Mouse (Mus musculus) midbrain, embryonic 16.5 days (tissue): ENCODE results near the gene Grid2. TPM values are rescaled to one million over a fixed set of nuclear protein-coding genes. Genes with fewer than 3 reads are reported as not detected.

ENCODE experiments used
- ATAC-seq: fragments of 200-750 bp; cut with Nextera tagmentation; 2 replicates; pipeline ENCODE4 v1.8.0; 2017; ENCODE audit warnings: moderate TSS enrichment
- H3K27ac ChIP-seq: fragments of 300-500 bp; sonication (generic); 2 replicates; pipeline ENCODE4 v1.5.1; 2014; ENCODE audit warnings: mild to moderate bottlenecking, low read length, mixed read lengths
- H3K27me3 ChIP-seq: fragments of 300-500 bp; sonication (generic); 2 replicates; pipeline ENCODE4 v1.6.1; 2014; ENCODE audit warnings: low read depth, low read length, mixed read lengths; ENCODE audit not compliant: control insufficient read depth, insufficient read depth
- H3K36me3 ChIP-seq: fragments of 300-500 bp; sonication (generic); 2 replicates; pipeline ENCODE4 v1.6.1; 2014; ENCODE audit warnings: mild to moderate bottlenecking, low read length, moderate library complexity, mixed read lengths; ENCODE audit not compliant: control insufficient read depth, insufficient read depth
- H3K4me1 ChIP-seq: fragments of 300-500 bp; sonication (generic); 2 replicates; pipeline ENCODE4 v1.6.1; 2014; ENCODE audit warnings: mild to moderate bottlenecking, low read length, mixed read lengths; ENCODE audit not compliant: control insufficient read depth, insufficient read depth
- H3K4me2 ChIP-seq: fragments of 300-500 bp; sonication (generic); 2 replicates; pipeline ENCODE4 v1.6.1; 2014; ENCODE audit warnings: mild to moderate bottlenecking, low read length, mixed read lengths
- H3K4me3 ChIP-seq: fragments of 300-500 bp; sonication (generic); 2 replicates; pipeline ENCODE4 v1.5.1; 2014; ENCODE audit warnings: low read depth, mild to moderate bottlenecking, low read length, moderate library complexity, mixed read lengths
- H3K9ac ChIP-seq: fragments of 300-500 bp; sonication (generic); 2 replicates; pipeline ENCODE4 v1.6.1; 2014; ENCODE audit warnings: low read depth, low read length, mixed read lengths
- H3K9me3 ChIP-seq: fragments of 300-500 bp; sonication (generic); replicated peaks from 2 replicates; pipeline ENCODE4 v1.6.1; 2014; ENCODE audit warnings: mild to moderate bottlenecking, low read length, mixed read lengths; ENCODE audit not compliant: control insufficient read depth, poor library complexity, severe bottlenecking
- WGBS: fragments of 180-500 bp; shearing (Covaris S2); extraction: QIAGEN DNeasy Blood & Tissue Kit; methylation state at CpG from one replicate; pipeline ENCODE4 v1.1.7; 2014; 5-methylcytosine and 5-hydroxymethylcytosine counted together
- polyA plus RNA-seq: library from polyadenylated mRNA; unstranded; fragments of >200 nt; fragmentation: Nextera tagmentation; extraction: Ambion mirVana; gene quantifications from 2 replicates; pipeline ENCODE4 v1.2.1, GENCODE M21; 2015

Gene Grid2
- polyA plus RNA-seq, 1 experiment from 2014 or later: 13.8 TPM

GRCm38 (mm10) chr6:63347015-63347414, 91.3 kb downstream of the Grid2 start:
- 90% methylated on average over 1 of the region's 1 CpGs for WGBS
- Histone ChIP-seq H3K4me1 (no peaks in the 10 kb centered on the region), H3K36me3 (no peaks in the 10 kb centered on the region), H3K4me3 (no peak overlapping the region), H3K9ac (no peak overlapping the region), H3K27ac (no peak overlapping the region), H3K9me3 (no peaks in the 10 kb centered on the region), H3K4me2 (no peak overlapping the region), H3K27me3 (no peaks in the 10 kb centered on the region)
- ATAC-seq: no peak

GRCm38 (mm10) chr6:63381061-63381611, 125.5 kb downstream of the Grid2 start:
- Histone ChIP-seq H3K27me3 (no peaks in the 10 kb centered on the region), H3K4me1 (no peaks in the 10 kb centered on the region), H3K36me3 (no peaks in the 10 kb centered on the region), H3K27ac (no peak overlapping the region), H3K4me2 (no peak overlapping the region), H3K4me3 (no peak overlapping the region), H3K9me3 (no peaks in the 10 kb centered on the region), H3K9ac (no peak overlapping the region)
- no peak for ATAC-seq
- 61% methylated on average over 1 of the region's 1 CpGs for whole genome bisulfite sequencing

- H3K36me3 ChIP-seq: no peaks in the 10 kb centered on the region
- H3K27ac ChIP-seq: no peak overlapping the region
- no peaks in the 10 kb centered on the region for H3K27me3 ChIP-seq
- no peaks in the 10 kb centered on the region for H3K9me3 ChIP-seq
- no peak overlapping the region for H3K4me2 ChIP-seq
- 68% methylated on average over 3 of the region's 3 CpGs for WGBS
- ATAC-seq: no peak
- no peaks in the 10 kb centered on the region for H3K4me1 ChIP-seq
- no peak overlapping the region for H3K4me3 ChIP-seq
- H3K9ac ChIP-seq: no peak overlapping the region
These were observed 146.0 kb downstream of the Grid2 start for GRCm38 (mm10) chr6:63401698-63402097.

GRCm38 (mm10) chr6:63417534-63417933, 161.9 kb downstream of the Grid2 start:
- Histone ChIP-seq H3K27ac (no peak overlapping the region), H3K4me2 (no peak overlapping the region), H3K27me3 (no peaks in the 10 kb centered on the region), H3K9me3 (no peaks in the 10 kb centered on the region), H3K36me3 (no peaks in the 10 kb centered on the region), H3K4me1 (no peaks in the 10 kb centered on the region), H3K4me3 (no peak overlapping the region), H3K9ac (no peak overlapping the region)
- no peak for ATAC-seq
- 85% methylated on average over 1 of the region's 1 CpGs for WGBS

GRCm38 (mm10) chr6:63432751-63433150, 177.1 kb downstream of the Grid2 start:
- Histone ChIP-seq H3K9me3 (no peaks in the 10 kb centered on the region), H3K27ac (no peak overlapping the region), H3K27me3 (no peaks in the 10 kb centered on the region), H3K4me3 (no peak overlapping the region), H3K4me1 (no peaks in the 10 kb centered on the region), H3K36me3 (no peaks in the 10 kb centered on the region), H3K9ac (no peak overlapping the region), H3K4me2 (no peak overlapping the region)
- WGBS: 94% methylated on average over 2 of the region's 2 CpGs
- no peak for ATAC-seq

GRCm38 (mm10) chr6:63448175-63448574, 192.5 kb downstream of the Grid2 start:
- Histone ChIP-seq H3K4me3 (no peak overlapping the region), H3K4me2 (no peak overlapping the region), H3K9ac (no peak overlapping the region), H3K9me3 (no peaks in the 10 kb centered on the region), H3K4me1 (no peaks in the 10 kb centered on the region), H3K27me3 (no peaks in the 10 kb centered on the region), H3K27ac (no peak overlapping the region), H3K36me3 (no peaks in the 10 kb centered on the region)
- ATAC-seq: no peak
- WGBS: 81% methylated on average over 2 of the region's 2 CpGs

GRCm38 (mm10) chr6:63482141-63482540, 226.5 kb downstream of the Grid2 start:
- Histone ChIP-seq H3K9me3 (no peaks in the 10 kb centered on the region), H3K4me2 (no peak overlapping the region), H3K36me3 (no peaks in the 10 kb centered on the region), H3K27me3 (no peaks in the 10 kb centered on the region), H3K4me3 (no peak overlapping the region), H3K4me1 (no peaks in the 10 kb centered on the region; the same call in 1 of the 2 replicates), H3K27ac (no peak overlapping the region), H3K9ac (no peak overlapping the region)
- 80% methylated on average over 1 of the region's 1 CpGs for WGBS
- no peak for ATAC-seq

- no peak for ATAC-seq
- 87% methylated on average over 1 of the region's 1 CpGs for WGBS
- H3K27ac ChIP-seq: no peak overlapping the region
- no peaks in the 10 kb centered on the region for H3K36me3 ChIP-seq
- H3K27me3 ChIP-seq: no peaks in the 10 kb centered on the region
- no peak overlapping the region for H3K9ac ChIP-seq
- H3K4me1 ChIP-seq: no peaks in the 10 kb centered on the region
- no peaks in the 10 kb centered on the region for H3K9me3 ChIP-seq
- H3K4me2 ChIP-seq: no peak overlapping the region
- no peak overlapping the region for H3K4me3 ChIP-seq
These were observed 259.3 kb downstream of the Grid2 start for GRCm38 (mm10) chr6:63515016-63515415.

- ATAC-seq: no peak
- no peaks in the 10 kb centered on the region for H3K27me3 ChIP-seq
- no peaks in the 10 kb centered on the region for H3K4me1 ChIP-seq
- no peak overlapping the region for H3K4me3 ChIP-seq
- no peaks in the 10 kb centered on the region for H3K36me3 ChIP-seq
- WGBS: 87% methylated on average over 6 of the region's 6 CpGs
- no peak overlapping the region for H3K9ac ChIP-seq
- H3K4me2 ChIP-seq: no peak overlapping the region
- no peak overlapping the region for H3K27ac ChIP-seq
- H3K9me3 ChIP-seq: no peaks in the 10 kb centered on the region
These were observed 260.3 kb downstream of the Grid2 start for GRCm38 (mm10) chr6:63515957-63516356.
